Mouse (Mus musculus) heart, embryonic 14.5 days (tissue): ENCODE data around the gene Cradd. TPM values are rescaled to one million over a fixed set of nuclear protein-coding genes. Genes with fewer than 3 reads are reported as not detected.
A peak's percentile ranks its signal among the peaks of the same experiment; 100 is the strongest.

ENCODE experiments used
- ATAC-seq: fragments of 200-750 bp; cut with Nextera tagmentation; 2 replicates; pipeline ENCODE4 v1.8.0; 2017; ENCODE audit warnings: low read depth, moderate TSS enrichment; ENCODE audit not compliant: insufficient number of reproducible peaks, insufficient read depth, low FRiP score
- H3K27ac ChIP-seq, 2 experiments: fragments of 200-500 bp in 1 of 2; fragments of 300-500 bp in 1 of 2; sonication (generic) in 1 of 2; replicated peaks in 1 of 2; 2 replicates each; pipeline ENCODE4 v1.5.1; 2012 to 2014; ENCODE audit warnings: low read depth in 2 of 2, low read length in 2 of 2, control low read depth in 1 of 2, mild to moderate bottlenecking in 1 of 2, mixed read lengths in 1 of 2; ENCODE audit not compliant: control insufficient read depth in 1 of 2, insufficient read depth in 1 of 2
- H3K27me3 ChIP-seq: fragments of 300-500 bp; sonication (generic); 2 replicates; pipeline ENCODE4 v1.6.1; 2014; ENCODE audit warnings: mild to moderate bottlenecking, low read length, control low read depth; ENCODE audit not compliant: control insufficient read depth, insufficient read depth
- H3K36me3 ChIP-seq: fragments of 300-500 bp; sonication (generic); 2 replicates; pipeline ENCODE4 v1.6.1; 2014; ENCODE audit warnings: mild to moderate bottlenecking, control low read depth, low read length, mixed read lengths; ENCODE audit not compliant: control insufficient read depth, insufficient read depth
- H3K4me1 ChIP-seq, 2 experiments: fragments of 200-500 bp in 1 of 2; fragments of 300-500 bp in 1 of 2; sonication (generic) in 1 of 2; 2 replicates each; pipeline ENCODE4 v1.6.1; 2012 to 2014; ENCODE audit warnings: low read length in 2 of 2, control low read depth in 1 of 2, mixed read lengths in 1 of 2; ENCODE audit not compliant: control insufficient read depth in 2 of 2, insufficient read depth in 2 of 2
- H3K4me2 ChIP-seq: fragments of 300-500 bp; sonication (generic); 2 replicates; pipeline ENCODE4 v1.6.1; 2014; ENCODE audit warnings: mild to moderate bottlenecking, low read length
- H3K4me3 ChIP-seq, 2 experiments: fragments of 200-500 bp in 1 of 2; fragments of 300-500 bp in 1 of 2; sonication (generic) in 1 of 2; 2 replicates each; pipeline ENCODE4 v1.5.1; 2012 to 2014; ENCODE audit warnings: low read length in 2 of 2, mild to moderate bottlenecking in 2 of 2, control low read depth in 1 of 2, low read depth in 1 of 2, moderate library complexity in 1 of 2; ENCODE audit not compliant: control insufficient read depth in 1 of 2, insufficient read depth in 1 of 2
- H3K9ac ChIP-seq: fragments of 300-500 bp; sonication (generic); 2 replicates; pipeline ENCODE4 v1.6.1; 2014; ENCODE audit warnings: mild to moderate bottlenecking, low read length
- H3K9me3 ChIP-seq: fragments of 300-500 bp; sonication (generic); 2 replicates; pipeline ENCODE4 v1.6.1; 2016; ENCODE audit warnings: low read length, control low read depth; ENCODE audit not compliant: control insufficient read depth
- WGBS: fragments of 180-500 bp; shearing (Covaris S2); extraction: QIAGEN DNeasy Blood & Tissue Kit; methylation state at CpG from one replicate; pipeline ENCODE4 v1.1.7; 2014; 5-methylcytosine and 5-hydroxymethylcytosine counted together
- polyA plus RNA-seq: library from polyadenylated mRNA; unstranded; fragments of >200 nt; fragmentation: Nextera tagmentation; extraction: Ambion mirVana; gene quantifications from 2 replicates; pipeline ENCODE4 v1.2.1, GENCODE M21; 2014

Gene Cradd
- polyA plus RNA-seq, 1 experiment from 2014 or later: 12.3 TPM

- no peak overlapping the region for H3K9ac ChIP-seq
- no peak overlapping the region for H3K4me3 ChIP-seq
- H3K27ac ChIP-seq: no peak overlapping the region
- H3K9me3 ChIP-seq: no peaks in the 10 kb centered on the region
- WGBS: 73% methylated on average over 11 of the region's 11 CpGs
- H3K4me2 ChIP-seq: no peak overlapping the region
- H3K27me3 ChIP-seq: no peaks in the 10 kb centered on the region
- peaks cover 13 to 17% of the 10 kb centered on the region in 2 experiments for H3K4me1 ChIP-seq
- no peaks in the 10 kb centered on the region for H3K36me3 ChIP-seq
- ATAC-seq: no peak
Observed at GRCm38 (mm10) chr10:95199541-95200269, 124.2 kb downstream of the Cradd start.

- no peak overlapping the region for H3K4me3 ChIP-seq
- no peaks in the 10 kb centered on the region for H3K27me3 ChIP-seq
- no peaks in the 10 kb centered on the region for H3K36me3 ChIP-seq
- no peak overlapping the region for H3K4me2 ChIP-seq
- no peak for ATAC-seq
- WGBS: 55% methylated on average over 8 of the region's 8 CpGs
- no peak overlapping the region for H3K9ac ChIP-seq
- no peak overlapping the region for H3K27ac ChIP-seq
- H3K4me1 ChIP-seq: peaks cover 21 to 22% of the 10 kb centered on the region in 2 experiments
- H3K9me3 ChIP-seq: no peaks in the 10 kb centered on the region
Observed at GRCm38 (mm10) chr10:95197377-95197776, 126.6 kb downstream of the Cradd start.

DNA sequence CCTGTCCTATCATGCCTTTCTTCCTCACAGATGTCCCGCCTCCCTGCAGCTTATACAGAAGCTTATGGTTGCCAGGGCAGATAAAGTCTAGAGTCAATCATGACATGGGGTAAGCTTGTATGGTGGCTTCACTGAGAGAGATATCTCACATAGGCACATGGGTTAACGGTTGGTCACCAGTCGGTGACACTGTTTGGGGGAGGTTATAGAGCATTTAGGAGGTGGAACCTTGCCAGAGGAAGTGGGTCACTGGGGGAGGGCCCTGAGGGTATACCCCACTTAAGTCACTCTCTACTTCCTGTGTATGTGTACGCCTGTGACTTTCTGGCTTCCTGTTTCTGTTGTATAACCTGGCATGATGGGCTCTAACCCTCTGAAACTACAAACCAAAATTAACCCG is 128.2 kb downstream of the Cradd start:
- H3K9ac ChIP-seq: no peak overlapping the region
- 71% methylated on average over 5 of the region's 5 CpGs for WGBS

GRCm38 (mm10) chr10:95194776-95195175 is 129.2 kb downstream of the Cradd start:
- Histone ChIP-seq H3K9me3 (no peaks in the 10 kb centered on the region), H3K27ac (no peak overlapping the region), H3K4me1 (peaks cover 21 to 22% of the 10 kb centered on the region in 2 experiments), H3K27me3 (no peaks in the 10 kb centered on the region), H3K4me3 (no peak overlapping the region), H3K4me2 (no peak overlapping the region), H3K36me3 (no peaks in the 10 kb centered on the region), H3K9ac (no peak overlapping the region)
- WGBS: 83% methylated on average over 4 of the region's 4 CpGs
- no peak for ATAC-seq

More for the DNA sequence above, 128.2 kb downstream of the Cradd start:
- Histone ChIP-seq H3K4me1 (peaks cover 27 to 29% of the 10 kb centered on the region in 2 experiments), H3K4me2 (no peak overlapping the region), H3K4me3 (no peak overlapping the region), H3K27ac (no peak overlapping the region), H3K27me3 (no peaks in the 10 kb centered on the region), H3K9me3 (no peaks in the 10 kb centered on the region), H3K36me3 (no peaks in the 10 kb centered on the region)
- ATAC-seq: no peak

DNA sequence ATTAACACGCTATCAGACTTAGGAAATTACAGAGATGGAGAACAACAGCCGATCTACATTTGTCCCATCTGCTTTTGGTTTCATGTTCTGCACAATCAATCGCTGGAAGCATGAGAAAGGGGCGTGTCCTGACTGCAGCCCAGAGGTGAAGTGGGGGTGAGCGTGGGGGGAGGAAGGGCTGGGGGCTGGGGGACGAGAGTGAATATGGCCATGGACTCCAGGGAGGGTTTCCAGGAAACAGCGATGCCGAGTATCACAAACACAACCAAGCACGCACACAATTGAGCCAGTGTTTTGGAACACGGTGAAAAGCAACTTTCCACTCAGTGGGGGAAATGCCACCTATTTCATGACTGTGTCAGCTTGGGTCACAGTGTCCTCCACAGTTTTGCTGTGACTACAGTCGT is 130.1 kb downstream of the Cradd start:
- ATAC-seq: peak; percentile 29; the same call in 1 of the 2 replicates
- H3K9ac ChIP-seq: no peak overlapping the region
- 50% methylated on average over 11 of the region's 11 CpGs for WGBS
- H3K4me3 ChIP-seq: no peak overlapping the region
- no peaks in the 10 kb centered on the region for H3K36me3 ChIP-seq
- H3K4me2 ChIP-seq: peak overlapping the region; percentile 37
- H3K27ac ChIP-seq: peak overlapping the region; percentile 18 to 66
- H3K27me3 ChIP-seq: no peaks in the 10 kb centered on the region
- H3K9me3 ChIP-seq: 0 out of 2 replicates have a peak, but pooled peaks cover 4% of the 10 kb centered on the region
- H3K4me1 ChIP-seq: peaks cover 19 to 21% of the 10 kb centered on the region in 2 experiments

- no peak overlapping the region for H3K4me2 ChIP-seq
- 0 out of 2 replicates have a peak, but pooled peaks cover 5% of the 10 kb centered on the region for H3K9me3 ChIP-seq
- H3K9ac ChIP-seq: no peak overlapping the region
- peaks cover 16% of the 10 kb centered on the region in 2 experiments for H3K4me1 ChIP-seq
- peak overlapping the region; percentile 58 to 86 for H3K27ac ChIP-seq
- peak; percentile 68; the same call in 1 of the 2 replicates for ATAC-seq
- H3K4me3 ChIP-seq: no peak overlapping the region
- H3K36me3 ChIP-seq: no peaks in the 10 kb centered on the region
- no peaks in the 10 kb centered on the region for H3K27me3 ChIP-seq
- WGBS: 39% methylated on average over 3 of the region's 3 CpGs
Observed at GRCm38 (mm10) chr10:95191881-95192280, 132.1 kb downstream of the Cradd start.

- 0 out of 2 replicates have a peak, but pooled peaks cover 7% of the 10 kb centered on the region for H3K9me3 ChIP-seq
- no peaks in the 10 kb centered on the region for H3K27me3 ChIP-seq
- no peak overlapping the region for H3K4me3 ChIP-seq
- ATAC-seq: no peak
- 78% methylated on average over 9 of the region's 9 CpGs for WGBS
- peaks cover 16% of the 10 kb centered on the region in 2 experiments for H3K4me1 ChIP-seq
- H3K36me3 ChIP-seq: no peaks in the 10 kb centered on the region
- H3K9ac ChIP-seq: no peak overlapping the region
- H3K4me2 ChIP-seq: no peak overlapping the region
- H3K27ac ChIP-seq: peak overlapping the region; percentile 58 to 86; a peak in 3 of 4 replicates
Observed at GRCm38 (mm10) chr10:95191151-95191655, 132.7 kb downstream of the Cradd start.
